Mouse (Mus musculus): ENCODE data around the gene Sebox.
A peak's percentile ranks its signal among the peaks of the same experiment; 100 is the strongest.

The Sebox gene

GRCm38 (mm10) chr11:78502909-78503650, at the start of gene Sebox:
Sebox (plus strand) TSS chr11:78503447.
- DNase-seq (ENCODE audit: low spot score), result no peak

- peak; percentile 67 for DNase-seq (ENCODE audit: low spot score)
These were observed 49.6 kb upstream of the Sebox start for GRCm38 (mm10) chr11:78453675-78454074.

- DNase-seq (ENCODE audit: low spot score), result no peak
These were observed 49.0 kb upstream of the Sebox start for GRCm38 (mm10) chr11:78454276-78454675.

DNA sequence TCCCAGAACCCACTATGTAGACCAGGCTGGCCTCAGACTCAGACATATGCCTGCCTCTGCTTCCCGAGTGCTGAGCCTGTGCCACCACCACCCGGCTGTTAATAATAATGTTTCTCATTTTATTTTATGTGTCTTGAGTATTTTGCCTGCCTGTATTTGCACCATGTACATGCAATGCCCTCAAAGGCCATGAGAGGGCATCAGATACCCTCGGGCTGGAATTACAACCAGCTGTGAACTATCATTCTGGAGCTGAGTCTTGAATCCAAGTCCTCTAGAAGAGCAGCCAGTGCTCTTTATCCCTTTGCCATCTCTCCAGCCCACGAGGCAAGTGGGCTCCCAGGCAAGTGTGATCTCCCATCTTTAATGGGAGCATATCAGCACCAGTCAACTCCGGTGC, 47.9 kb upstream of the Sebox start:
- peak; percentile 33 for DNase-seq (ENCODE audit: low spot score)

- DNase-seq (ENCODE audit: low spot score), result no peak
These were observed 44.5 kb upstream of the Sebox start for GRCm38 (mm10) chr11:78458740-78459139.

GRCm38 (mm10) chr11:78461894-78462293, 41.4 kb upstream of the Sebox start:
- DNase-seq (ENCODE audit: low spot score), result no peak

GRCm38 (mm10) chr11:78462669-78463068, 40.6 kb upstream of the Sebox start:
- DNase-seq (ENCODE audit: low spot score), result no peak

DNA sequence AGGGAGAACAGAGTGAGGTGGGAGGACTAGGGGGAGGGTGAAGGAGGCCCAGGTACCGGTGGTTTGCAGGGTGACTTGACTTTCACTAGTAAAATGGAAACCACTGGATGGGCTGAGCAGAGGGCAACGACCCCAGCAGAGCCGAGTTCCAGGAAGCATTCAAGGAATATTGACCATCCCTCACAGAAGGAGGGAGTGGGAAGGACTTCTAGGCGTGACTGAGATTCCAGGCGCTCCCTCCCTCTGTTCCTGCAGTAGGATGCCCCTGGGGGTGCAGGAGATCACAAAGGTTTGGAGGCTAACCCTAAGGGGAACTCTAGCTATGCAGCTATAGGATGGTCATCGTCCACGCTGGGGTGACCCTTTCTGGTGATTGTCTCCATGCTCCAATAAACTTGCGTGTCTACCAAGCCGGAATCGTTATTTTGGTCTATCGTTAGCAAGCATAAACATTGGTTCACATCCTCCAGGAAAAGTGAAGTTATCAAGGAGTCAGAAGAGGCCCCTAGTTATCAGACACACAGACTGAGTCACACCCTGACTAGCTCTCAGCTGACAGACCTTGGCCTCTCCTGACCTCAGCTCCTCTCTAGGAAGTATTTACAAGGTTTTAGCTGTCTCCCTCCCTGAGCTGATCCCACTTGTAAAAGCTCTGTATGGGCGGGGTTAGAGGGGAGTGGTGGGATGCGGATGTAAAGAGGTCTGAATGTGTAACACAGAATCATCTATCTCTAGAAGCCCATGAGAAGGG, 39.8 kb upstream of the Sebox start:
- no peak for DNase-seq (ENCODE audit: low spot score)

- DNase-seq (ENCODE audit: low spot score), result no peak
These were observed 38.1 kb upstream of the Sebox start for GRCm38 (mm10) chr11:78465116-78465515.

DNA sequence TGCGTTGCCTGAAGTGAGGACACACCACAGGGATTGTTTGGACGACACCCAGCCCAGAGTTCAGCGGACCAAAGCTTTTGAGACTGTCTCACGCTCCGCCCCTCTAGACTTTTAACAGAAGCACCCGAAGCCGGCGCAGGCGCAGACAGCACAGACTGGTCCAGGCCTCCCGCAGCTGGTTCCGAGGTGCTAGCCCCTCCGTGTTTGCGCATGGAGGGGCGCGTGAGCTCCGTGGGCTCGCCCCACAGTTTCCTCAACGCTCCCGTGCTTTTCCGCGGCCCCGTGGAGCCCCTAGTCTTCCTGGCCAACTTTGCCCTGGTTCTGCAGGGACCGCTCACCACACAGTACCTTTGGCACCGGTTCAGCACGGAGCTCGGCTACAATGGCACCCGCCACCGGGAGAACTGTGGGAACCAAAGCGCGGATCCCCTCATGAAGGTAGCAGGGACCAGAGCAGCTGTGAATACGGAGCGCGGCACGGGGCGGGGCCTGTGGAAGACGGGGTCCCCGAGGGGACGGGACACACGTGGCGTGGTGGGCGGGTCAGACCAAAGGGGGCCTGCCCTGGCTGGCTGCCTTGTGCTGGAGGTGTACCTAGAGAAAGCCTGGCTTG, 37.6 kb upstream of the Sebox start, which contains the start of gene Slc46a1:
Gene Slc46a1 (plus strand): TSS at position 130 of the 613 bp plus-strand sequence.
- DNase-seq (ENCODE audit: low spot score), result peak; percentile 62

GRCm38 (mm10) chr11:78466242-78466912, 36.9 kb upstream of the Sebox start:
- DNase-seq (ENCODE audit: low spot score), result no peak

GRCm38 (mm10) chr11:78467515-78467914, 35.7 kb upstream of the Sebox start:
- DNase-seq (ENCODE audit: low spot score), result no peak

DNA sequence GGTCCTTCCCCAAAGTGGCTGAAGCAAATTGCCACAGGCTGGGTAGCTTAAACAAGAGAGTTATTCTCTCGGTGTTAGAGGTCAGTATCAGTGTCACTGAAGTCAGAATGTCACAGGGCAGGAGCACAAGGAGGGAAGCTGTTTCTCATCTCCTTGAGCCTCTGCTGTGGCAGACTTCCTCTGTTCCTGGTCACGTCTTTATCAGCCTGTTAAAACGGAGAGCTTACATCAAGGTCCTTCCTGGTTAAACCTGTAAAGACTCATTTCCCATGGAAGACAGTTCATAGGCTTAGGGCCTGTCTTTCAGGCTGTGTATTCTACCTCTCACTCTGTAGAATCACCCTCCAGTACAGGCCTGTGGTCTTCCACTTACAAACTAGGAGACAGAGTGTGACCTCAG, 35.3 kb upstream of the Sebox start:
- DNase-seq (ENCODE audit: low spot score), result no peak

DNA sequence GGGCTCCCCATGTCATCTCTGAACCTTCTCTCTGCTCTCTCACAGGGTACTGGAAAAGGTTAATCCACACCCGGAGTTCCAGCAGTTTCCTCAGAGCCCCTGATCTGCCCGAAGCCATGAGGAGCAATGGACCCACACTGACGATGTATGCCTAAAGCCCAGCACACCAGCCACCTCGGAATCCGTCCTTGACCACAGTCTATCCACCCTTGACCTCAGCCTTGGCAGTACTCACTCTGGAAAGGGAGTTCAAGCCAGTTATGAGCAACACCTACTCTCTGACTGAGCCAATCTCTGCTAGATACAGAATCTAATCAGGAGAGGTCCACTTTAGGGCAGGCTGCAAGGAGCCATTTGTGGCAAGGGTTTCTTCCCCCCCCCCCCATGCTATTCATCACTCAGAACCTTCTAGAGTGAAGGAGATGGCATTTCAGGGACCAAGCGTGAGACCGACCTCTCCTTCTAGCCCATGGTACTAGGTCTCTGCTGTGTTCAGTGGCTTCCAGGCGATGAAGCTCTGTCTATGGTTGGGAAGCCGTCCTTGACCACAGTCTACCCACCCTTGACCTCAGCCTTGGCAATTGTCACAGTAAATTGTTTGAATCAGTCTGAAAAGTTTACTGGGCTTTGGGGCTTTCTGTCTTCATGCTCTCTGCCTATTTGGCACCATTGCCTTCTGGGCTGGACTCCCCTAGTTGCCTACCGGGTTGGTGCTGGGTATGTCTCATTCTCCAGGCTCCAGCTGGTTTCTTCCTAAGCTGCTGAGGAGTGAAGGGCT, 31.7 kb upstream of the Sebox start:
- DNase-seq (ENCODE audit: low spot score), result no peak

DNA sequence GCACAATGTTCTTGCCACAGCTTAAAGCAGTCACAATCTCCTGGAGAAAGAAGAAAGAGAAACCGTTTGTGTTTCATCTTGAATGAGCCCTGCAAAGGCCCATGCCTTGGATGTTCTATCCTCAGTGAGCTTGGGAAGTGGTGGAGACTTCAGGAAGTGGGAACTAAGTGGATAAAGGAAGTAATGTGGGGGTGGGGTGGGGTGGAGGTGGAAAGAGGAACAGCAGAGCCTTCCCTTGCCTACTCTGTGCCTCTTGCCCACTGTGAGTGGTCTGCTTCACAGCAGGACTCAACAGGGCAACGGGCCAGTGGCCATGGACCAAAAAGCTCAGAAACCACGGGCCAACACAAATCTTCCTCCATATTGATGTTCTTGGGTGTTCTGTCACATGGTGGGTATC, 28.0 kb upstream of the Sebox start:
- DNase-seq (ENCODE audit: low spot score), result no peak

DNA sequence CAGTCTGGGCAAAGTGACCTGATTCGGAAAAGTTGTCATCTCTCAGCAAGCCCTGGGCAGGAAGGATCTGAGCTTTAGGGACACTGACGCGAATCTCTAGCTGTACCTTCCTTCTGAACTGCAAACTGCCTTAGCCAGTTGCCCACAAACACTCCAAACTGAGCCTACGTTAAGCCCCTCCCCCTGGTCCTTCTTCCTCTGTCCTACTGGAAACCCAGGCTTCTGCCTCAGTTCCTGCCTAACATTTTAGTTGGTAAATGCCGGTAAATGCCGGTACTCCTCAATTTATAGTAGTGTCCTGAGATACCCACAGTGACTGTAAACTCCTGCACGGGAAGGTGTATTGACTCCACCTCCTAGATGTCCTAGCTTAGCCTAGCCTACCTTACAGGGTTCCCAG, 19.6 kb upstream of the Sebox start:
- DNase-seq (ENCODE audit: low spot score), result no peak

DNA sequence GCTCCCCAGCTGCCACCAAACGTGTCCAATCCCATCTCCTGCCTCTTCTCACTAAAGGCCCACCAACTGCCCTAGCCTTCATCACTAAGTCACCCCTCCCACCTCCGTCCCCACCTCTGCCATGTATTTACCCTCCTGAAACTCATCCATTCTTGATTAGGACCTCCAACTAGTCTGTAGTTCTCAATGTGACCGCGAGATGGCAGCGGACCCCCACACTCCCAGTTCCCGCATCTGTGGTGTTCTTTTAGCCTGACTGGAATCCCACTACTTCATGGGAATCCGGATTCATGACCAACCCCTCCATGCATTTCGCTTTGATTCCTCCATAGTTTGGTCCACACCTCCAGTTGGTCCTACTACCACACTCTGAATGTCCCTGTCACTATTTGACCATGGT, 15.1 kb upstream of the Sebox start:
- DNase-seq (ENCODE audit: low spot score), result peak; percentile 56

GRCm38 (mm10) chr11:78490781-78491241, 12.4 kb upstream of the Sebox start:
- no peak for DNase-seq (ENCODE audit: low spot score)

DNA sequence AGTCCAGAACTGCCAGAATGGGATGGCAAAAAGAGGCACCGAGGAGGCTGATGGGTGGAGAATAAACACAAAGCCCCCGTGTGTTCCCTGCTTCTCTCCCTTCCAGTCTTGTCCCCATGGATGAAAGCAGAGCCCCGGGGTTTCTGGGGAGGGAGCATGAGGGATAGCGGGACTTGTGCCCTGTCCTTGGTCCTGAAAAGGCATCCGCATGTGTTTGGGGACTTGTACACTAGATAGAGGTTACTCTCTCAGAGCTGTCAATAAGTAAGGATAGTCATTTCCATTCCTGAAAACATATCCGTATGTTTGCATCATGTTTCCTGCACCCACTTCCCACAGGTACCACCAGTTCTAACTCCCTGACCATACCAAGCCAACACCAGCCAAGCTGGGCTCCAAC, 7.3 kb upstream of the Sebox start:
- no peak for DNase-seq (ENCODE audit: low spot score)

GRCm38 (mm10) chr11:78497071-78497541, 6.1 kb upstream of the Sebox start:
- DNase-seq (ENCODE audit: low spot score), result peak; percentile 12
